Mouse (Mus musculus): Measurements from ENCODE around the gene Acvr1. TPM values are rescaled to one million over a fixed set of nuclear protein-coding genes. Genes with fewer than 3 reads are reported as not detected.

Gene Acvr1
- polyA plus RNA-seq, 1 experiment: 5.0 TPM

DNA sequence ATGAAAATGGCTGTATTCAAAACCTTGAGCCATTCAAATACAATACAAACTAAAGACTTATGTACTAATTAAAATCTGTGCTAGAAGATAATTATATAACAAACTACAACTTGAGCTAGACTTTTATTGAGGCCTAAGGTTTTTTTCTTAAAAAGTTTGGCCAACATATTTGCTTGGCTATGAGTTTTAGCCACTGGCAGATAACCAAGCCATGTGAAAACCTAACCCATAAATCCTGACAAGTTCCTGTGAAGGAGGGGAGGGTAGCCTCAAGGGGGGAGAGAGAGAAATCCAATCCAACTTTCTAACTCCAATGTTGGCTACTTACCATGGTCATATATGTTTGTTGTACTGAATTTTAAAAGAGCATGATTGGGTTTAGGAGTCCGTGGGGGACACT lies 48.4 kb downstream of the Acvr1 start:
- Histone ChIP-seq H3K27ac (replicated peaks; ENCODE audit: low read depth, low read length) (no peak overlapping the region), H3K4me3 (ENCODE audit: insufficient read depth, low read depth, low read length) (no peak overlapping the region), H3K4me1 (ENCODE audit: control insufficient read depth, insufficient read depth, insufficient read length, low read length) (peaks cover 11% of the 10 kb centered on the region)

DNA sequence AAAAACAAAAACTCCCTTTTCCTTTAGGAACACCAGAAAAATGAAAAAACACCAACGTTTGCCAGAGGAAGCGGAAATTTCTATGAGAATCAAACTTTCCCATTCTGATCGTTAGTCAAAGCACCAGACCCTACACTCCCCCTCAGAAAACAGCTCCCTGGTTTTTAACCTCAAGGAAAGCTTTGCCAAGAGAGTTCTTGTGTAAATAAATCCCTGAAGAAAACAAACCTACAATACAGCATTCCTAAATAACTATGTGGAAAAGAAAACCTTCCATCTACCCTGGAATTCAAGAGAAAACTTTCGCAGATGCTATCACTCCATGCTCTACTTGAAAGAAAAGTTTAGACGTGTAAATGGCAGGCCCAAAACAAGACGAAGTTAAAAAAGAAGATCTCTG lies 50.0 kb downstream of the Acvr1 start:
- Histone ChIP-seq H3K27ac (replicated peaks; ENCODE audit: low read depth, low read length) (no peak overlapping the region), H3K4me1 (ENCODE audit: control insufficient read depth, insufficient read depth, insufficient read length, low read length) (peaks cover 15% of the 10 kb centered on the region), H3K4me3 (ENCODE audit: insufficient read depth, low read depth, low read length) (no peak overlapping the region)

DNA sequence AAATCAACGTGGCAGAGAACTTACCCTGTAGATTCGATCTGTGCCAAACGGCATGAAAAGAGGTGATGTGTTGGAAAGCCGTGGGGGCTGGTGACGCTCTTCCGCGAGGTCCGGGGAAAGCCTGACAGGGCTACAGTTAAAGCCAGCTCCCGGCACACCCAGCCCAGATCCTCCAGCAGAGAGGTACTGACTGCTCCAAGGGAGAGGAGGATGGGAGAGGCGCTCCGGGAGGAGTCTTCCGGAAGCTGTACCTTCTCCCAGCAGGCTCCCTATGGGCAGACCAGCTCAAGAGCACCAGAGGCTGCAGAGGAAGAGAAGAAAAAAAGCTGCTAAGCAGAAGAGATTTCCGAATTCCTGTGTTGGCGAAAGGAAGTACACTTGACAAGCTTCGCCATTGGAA lies 51.0 kb downstream of the Acvr1 start:
- Histone ChIP-seq H3K4me1 (ENCODE audit: control insufficient read depth, insufficient read depth, insufficient read length, low read length) (peaks cover 15% of the 10 kb centered on the region), H3K27ac (replicated peaks; ENCODE audit: low read depth, low read length) (no peak overlapping the region), H3K4me3 (ENCODE audit: insufficient read depth, low read depth, low read length) (no peak overlapping the region)

DNA sequence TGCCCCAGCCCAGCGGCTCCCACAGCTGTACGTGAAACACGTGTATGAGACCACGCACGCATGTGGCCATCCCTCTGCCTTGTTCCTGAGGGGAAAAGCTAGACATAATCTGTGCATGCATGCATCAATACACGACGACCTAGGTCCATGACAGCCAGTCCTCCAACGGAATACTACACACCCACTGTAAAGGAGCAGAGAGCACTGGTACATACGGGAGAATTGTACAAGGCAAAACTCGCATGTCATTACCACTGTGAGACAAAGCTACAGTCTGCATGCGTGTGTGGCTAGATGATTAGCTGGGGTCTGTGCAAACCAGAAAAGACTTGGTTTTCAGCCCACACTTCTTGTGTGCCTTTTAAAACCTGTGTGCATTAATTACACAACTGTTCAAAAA lies 52.5 kb downstream of the Acvr1 start:
- Histone ChIP-seq H3K4me1 (ENCODE audit: control insufficient read depth, insufficient read depth, insufficient read length, low read length) (peaks cover 18% of the 10 kb centered on the region), H3K4me3 (ENCODE audit: insufficient read depth, low read depth, low read length) (no peak overlapping the region), H3K27ac (replicated peaks; ENCODE audit: low read depth, low read length) (no peak overlapping the region)

DNA sequence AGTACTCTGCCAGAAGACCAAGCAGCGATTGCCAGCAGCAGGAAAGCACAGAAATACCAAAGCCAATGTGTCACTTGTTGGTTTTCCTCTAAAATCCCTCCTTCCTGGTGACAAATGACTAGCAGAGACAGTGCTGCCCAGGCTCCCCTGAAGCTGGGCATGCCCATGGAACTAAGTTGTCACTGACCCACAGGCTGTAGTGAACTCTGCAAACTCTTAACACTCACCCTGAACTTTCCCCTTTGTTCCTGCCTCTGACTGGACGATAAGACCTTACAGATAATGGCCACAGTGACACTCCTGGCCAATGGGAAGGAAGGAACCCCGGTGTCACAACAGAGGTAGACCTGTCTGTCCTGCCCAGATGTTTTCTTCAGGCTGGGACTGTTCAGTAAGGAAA lies 53.7 kb downstream of the Acvr1 start:
- Histone ChIP-seq H3K4me1 (ENCODE audit: control insufficient read depth, insufficient read depth, insufficient read length, low read length) (peaks cover 18% of the 10 kb centered on the region), H3K27ac (replicated peaks; ENCODE audit: low read depth, low read length) (no peak overlapping the region), H3K4me3 (ENCODE audit: insufficient read depth, low read depth, low read length) (no peak overlapping the region)

DNA sequence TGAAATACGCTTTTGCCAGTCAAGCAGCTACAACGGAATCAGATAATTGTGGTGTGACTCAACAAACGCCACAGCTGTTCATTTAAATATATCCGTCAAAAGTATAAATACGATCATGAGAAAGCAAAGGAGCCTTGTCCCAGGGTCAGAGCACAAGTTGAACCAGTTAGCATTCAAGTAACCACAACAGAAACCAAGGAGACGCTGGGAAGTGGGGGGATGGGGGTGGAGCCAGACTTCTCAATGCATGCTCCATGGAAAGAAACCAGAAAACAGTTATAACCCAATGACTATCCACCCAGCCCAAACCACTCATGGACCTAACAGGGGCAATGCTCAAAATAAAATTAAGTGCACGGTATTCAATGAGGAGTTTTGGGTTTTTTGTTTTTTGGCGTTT lies 56.8 kb downstream of the Acvr1 start:
- Histone ChIP-seq H3K4me3 (ENCODE audit: insufficient read depth, low read depth, low read length) (no peak overlapping the region), H3K27ac (replicated peaks; ENCODE audit: low read depth, low read length) (no peak overlapping the region), H3K4me1 (ENCODE audit: control insufficient read depth, insufficient read depth, insufficient read length, low read length) (peaks cover 16% of the 10 kb centered on the region)

DNA sequence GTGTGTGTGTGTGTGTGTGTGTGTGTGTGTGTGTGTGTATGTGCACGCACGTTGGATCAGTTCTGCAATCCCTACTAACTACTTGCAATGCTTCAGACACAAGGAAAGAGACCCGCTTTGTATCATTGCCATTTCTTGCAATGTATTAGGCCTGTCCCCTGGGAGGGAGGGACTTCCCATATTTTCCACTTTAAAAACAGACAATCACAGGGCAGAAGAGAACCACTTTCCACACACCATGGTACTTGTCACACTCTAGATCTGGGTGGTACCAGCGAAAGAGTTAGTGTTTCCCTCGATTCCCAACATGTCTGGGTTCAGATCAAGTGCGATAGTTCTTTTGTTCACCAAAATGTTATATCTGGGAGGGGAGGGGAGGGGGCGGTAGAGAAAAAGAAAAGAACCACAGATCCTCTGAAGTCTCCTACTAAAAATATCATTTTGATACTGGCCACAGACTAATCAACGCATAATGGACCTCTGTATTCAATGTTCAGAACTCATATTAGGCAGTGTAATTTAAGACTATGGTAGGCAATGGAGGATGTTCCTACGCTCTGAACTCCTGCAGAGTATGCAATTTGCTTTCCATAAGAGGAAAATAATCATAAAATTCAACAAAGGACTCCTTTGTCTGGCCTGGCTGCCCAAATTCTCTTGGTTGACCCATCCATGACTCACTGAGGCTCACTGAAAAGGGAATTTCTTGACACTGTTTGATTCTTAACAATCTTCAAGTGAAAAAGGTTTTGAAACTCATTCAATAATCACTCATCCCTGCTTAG lies 61.5 kb downstream of the Acvr1 start:
- H3K4me1 ChIP-seq (ENCODE audit: control insufficient read depth, insufficient read depth, insufficient read length, low read length): peaks cover 12% of the 10 kb centered on the region; the same call in 1 of the 2 replicates
- H3K4me3 ChIP-seq (ENCODE audit: insufficient read depth, low read depth, low read length): no peak overlapping the region
- no peak overlapping the region for H3K27ac ChIP-seq (replicated peaks; ENCODE audit: low read depth, low read length)

DNA sequence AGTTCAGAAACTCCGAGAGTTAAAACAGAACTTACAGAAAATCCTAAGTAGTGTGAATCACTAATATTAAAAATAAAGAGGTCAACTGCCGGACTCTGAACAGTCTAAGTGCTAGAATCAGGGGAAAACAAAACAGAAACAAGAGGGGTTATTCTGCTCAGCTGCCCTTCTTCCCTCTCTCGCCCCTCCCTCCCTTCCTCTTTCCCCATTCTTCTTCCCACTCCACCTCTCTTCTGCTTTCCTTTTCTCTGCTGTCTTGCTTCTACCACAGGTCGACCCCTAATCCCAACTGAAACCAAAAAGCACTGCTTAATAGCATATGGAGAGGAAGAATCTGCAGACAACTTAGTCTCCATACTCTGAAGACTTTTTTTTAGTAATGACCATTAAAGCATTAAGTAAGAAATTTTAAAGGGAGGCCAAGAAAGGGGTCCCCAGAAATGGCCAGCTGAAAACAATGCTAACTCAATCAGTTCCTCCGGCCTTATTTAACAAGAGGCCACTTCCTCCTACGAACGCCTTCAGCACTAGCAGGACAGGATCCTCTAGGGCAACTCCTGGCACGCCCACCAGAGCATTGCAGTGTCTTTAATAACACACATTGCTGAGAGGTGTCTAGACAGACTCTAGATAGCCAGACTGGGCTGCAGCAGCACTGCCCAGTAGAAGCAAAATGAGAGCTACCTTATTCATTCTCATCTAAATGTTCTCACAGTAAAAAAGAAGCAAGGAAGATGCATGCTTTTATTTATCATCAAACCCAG lies 70.1 kb downstream of the Acvr1 start:
- Histone ChIP-seq H3K27ac (replicated peaks; ENCODE audit: low read depth, low read length) (no peak overlapping the region), H3K4me3 (ENCODE audit: insufficient read depth, low read depth, low read length) (no peak overlapping the region), H3K4me1 (ENCODE audit: control insufficient read depth, insufficient read depth, insufficient read length, low read length) (peaks cover 9% of the 10 kb centered on the region)

DNA sequence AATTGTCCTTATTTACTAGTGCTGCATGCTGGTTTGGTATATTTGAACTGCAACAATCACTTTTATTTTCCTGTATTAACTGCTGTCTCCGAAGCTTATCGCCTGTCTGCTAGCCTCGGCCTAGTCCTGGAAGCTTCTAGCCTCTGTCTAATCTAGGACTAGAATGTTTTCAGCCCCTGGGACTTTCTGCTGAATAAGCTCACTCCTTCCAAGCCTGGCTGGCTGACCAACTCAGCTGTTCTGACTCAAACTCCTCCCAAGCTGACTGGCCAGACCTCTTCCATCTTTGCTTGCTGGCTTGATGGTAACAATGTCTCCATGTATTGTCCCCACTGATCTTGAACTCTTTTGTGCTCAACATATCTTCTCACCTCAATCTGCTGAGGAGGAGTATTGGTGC lies 71.7 kb downstream of the Acvr1 start:
- no peak overlapping the region for H3K4me3 ChIP-seq (ENCODE audit: insufficient read depth, low read depth, low read length)
- peaks cover 9% of the 10 kb centered on the region for H3K4me1 ChIP-seq (ENCODE audit: control insufficient read depth, insufficient read depth, insufficient read length, low read length)
- no peak overlapping the region for H3K27ac ChIP-seq (replicated peaks; ENCODE audit: low read depth, low read length)

DNA sequence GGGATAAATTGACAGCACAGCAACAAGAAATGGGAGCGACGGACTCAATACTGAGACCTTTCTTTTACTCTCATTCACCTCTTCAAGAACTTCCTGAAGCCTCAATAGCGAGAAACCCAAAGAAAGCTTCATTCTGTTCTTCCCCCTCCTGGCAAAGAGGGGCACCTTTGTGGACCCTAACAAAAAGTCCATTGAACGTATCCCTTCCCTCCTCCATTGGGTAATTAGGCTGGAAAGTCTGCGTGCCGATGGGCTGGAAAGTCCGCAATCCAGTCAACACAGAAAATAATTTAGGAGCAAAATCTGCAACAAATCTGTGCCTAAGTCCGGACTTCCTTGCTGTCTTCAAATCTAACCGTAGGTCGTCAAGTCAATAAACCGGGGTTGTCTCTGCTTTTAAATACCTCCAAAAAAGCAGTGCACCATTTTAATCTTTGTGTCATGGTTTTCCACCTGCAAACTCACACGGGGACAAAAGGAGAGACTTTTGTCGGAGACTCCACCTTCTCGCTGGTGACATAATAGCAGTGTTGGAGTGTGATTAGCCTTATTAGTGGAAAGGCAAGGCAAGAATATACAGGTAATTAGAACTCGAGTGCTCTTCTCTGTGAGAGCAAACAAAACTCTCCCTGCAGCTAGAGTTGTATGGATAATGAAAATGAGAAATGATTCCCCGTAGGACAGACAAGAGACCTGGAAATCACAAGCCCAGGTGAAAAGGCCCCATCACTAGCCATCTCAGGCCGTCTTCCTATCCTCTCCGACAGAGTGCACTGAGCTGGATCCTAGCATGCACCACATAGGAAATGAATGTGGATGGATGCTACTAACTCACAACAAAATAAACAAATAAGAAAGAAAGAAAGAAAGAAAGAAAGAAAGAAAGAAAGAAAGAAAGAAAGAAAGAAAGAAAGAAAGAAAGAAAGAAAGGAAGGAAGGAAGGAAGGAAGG lies 73.0 kb downstream of the Acvr1 start:
- H3K4me3 ChIP-seq (ENCODE audit: insufficient read depth, low read depth, low read length): no peak overlapping the region
- H3K4me1 ChIP-seq (ENCODE audit: control insufficient read depth, insufficient read depth, insufficient read length, low read length): peaks cover 13% of the 10 kb centered on the region
- no peak overlapping the region for H3K27ac ChIP-seq (replicated peaks; ENCODE audit: low read depth, low read length)

DNA sequence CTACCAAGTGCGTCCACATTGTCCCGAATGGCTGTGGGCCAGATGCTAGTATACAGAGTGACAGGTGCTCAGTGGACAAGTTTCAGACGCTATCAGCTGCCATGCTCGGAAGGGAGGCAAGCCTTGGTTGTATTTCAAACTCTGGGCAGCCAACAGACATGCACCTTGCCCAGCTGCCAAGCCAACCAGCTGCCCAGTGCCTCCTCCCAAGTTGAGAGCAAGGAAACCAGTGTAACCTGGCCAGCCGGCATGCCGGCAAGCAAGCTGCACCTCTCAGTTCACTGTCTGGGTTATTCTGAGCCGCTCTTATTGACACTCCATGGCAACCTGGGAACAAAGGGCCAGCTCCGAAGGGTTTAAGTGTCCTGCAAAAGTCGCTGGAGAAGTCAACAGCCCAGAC lies 77.7 kb downstream of the Acvr1 start:
- Histone ChIP-seq H3K4me1 (ENCODE audit: control insufficient read depth, insufficient read depth, insufficient read length, low read length) (peaks cover 23% of the 10 kb centered on the region), H3K27ac (replicated peaks; ENCODE audit: low read depth, low read length) (no peak overlapping the region), H3K4me3 (ENCODE audit: insufficient read depth, low read depth, low read length) (no peak overlapping the region)

DNA sequence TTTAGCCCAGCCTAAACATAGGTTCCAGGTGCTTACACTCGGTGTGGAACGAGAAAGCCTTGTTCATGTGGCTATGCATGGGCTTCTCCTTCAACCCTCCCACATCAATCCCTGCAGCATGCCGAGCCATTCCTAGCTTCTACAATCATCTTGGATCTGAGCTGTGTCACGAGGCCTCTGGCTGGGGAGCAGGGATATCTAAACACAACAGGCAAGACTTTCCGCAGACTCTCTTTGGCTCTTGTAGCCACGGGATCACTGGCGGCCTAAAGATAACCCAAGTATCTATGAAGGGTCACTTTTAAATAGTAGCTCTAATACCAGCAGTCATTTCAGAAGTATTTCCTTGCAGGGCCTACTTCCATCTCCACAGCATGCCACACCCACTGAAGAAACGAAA lies 78.6 kb downstream of the Acvr1 start:
- Histone ChIP-seq H3K4me1 (ENCODE audit: control insufficient read depth, insufficient read depth, insufficient read length, low read length) (peaks cover 23% of the 10 kb centered on the region), H3K27ac (replicated peaks; ENCODE audit: low read depth, low read length) (no peak overlapping the region)

DNA sequence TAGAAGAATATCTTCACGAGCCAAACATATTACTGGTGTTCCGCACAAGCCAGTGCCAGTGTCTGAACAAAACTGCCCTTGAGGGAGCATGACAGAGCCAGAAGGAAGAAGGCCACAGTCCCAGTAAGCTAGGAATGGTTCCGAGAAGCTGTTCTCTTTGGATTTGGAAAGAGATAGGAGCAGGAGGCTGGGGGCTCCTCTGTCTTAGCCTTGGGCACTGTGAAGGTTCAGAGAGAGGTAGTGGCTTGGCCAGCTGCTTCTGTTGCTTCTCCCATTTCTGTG lies 79.7 kb downstream of the Acvr1 start:
- Histone ChIP-seq H3K4me3 (ENCODE audit: insufficient read depth, low read depth, low read length) (no peak overlapping the region), H3K4me1 (ENCODE audit: control insufficient read depth, insufficient read depth, insufficient read length, low read length) (peaks cover 23% of the 10 kb centered on the region), H3K27ac (replicated peaks; ENCODE audit: low read depth, low read length) (no peak overlapping the region)

More for the DNA sequence above, 78.6 kb downstream of the Acvr1 start:
- no peak overlapping the region for H3K4me3 ChIP-seq (ENCODE audit: insufficient read depth, low read depth, low read length)

DNA sequence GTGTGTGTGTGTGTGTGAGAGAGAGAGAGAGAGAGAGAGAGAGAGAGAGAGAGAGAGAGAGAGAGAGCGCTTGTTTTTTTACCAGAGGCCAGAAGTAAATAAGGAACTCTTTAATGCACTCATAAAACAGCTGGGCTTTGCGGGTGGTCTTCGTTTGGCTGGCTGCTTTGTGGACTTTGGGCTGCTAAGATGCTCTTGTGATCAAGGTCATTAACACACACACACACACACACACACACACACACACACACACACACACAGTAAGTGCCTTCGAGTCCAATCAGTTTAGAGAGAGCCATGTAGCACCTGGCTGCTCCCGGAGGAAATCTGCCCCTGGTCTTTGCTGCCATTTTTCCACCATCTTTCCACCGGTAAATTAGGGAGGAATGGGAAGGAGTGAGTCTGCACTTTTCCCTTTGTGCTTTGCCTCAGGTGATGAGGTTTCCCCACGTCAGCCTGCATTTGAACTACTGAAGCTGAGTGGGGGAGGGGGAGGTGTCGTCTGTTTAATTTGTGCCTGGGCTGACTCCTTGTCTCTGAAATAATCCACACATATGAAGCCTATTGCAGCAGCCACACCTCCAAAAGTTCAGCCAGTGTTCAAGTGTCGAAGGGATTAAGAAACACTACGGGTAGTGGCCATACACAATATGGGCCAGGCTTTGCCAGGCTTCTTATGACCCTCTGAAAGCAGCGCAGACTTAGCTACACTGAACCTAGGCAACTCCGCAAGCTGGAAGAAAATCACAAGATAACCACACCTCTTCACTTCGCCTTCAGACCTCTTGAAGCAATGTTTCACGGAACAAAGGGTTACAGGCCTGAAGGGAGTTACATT lies 80.3 kb downstream of the Acvr1 start:
- H3K27ac ChIP-seq (replicated peaks; ENCODE audit: low read depth, low read length): no peak overlapping the region
- H3K4me1 ChIP-seq (ENCODE audit: control insufficient read depth, insufficient read depth, insufficient read length, low read length): peaks cover 23% of the 10 kb centered on the region
- H3K4me3 ChIP-seq (ENCODE audit: insufficient read depth, low read depth, low read length): no peak overlapping the region

Data from brown adipose tissue, adult 24 weeks (tissue).